Mouse (Mus musculus) forebrain, postnatal 0 days (tissue): ENCODE measurements at regions not wholly inside any gene's neighbourhood (a gene's known extent, or its start where the extent isn't known, plus 50 kb on each side); places are given as distances from the start of the nearest gene placed in this dataset.

ENCODE experiments used
- ATAC-seq: fragments of 200-750 bp; cut with Nextera tagmentation; 2 replicates; pipeline ENCODE4 v1.8.0; 2017; ENCODE audit warnings: mild to moderate bottlenecking, moderate library complexity
- DNase-seq: peaks from one replicate; pipeline ENCODE4 v3.0.0-alpha.2; 2015
- H3K27ac ChIP-seq: fragments of 300-500 bp; sonication (generic); 2 replicates; pipeline ENCODE4 v1.5.1; 2014; ENCODE audit warnings: low read depth, mild to moderate bottlenecking, antibody characterized with exemption, low read length, moderate library complexity, mixed read lengths
- H3K27me3 ChIP-seq: fragments of 300-500 bp; sonication (generic); 2 replicates; pipeline ENCODE4 v1.6.1; 2014; ENCODE audit warnings: mild to moderate bottlenecking, low read length, mixed read lengths; ENCODE audit not compliant: insufficient read depth
- H3K36me3 ChIP-seq: fragments of 300-500 bp; sonication (generic); 2 replicates; pipeline ENCODE4 v1.6.1; 2014; ENCODE audit warnings: mild to moderate bottlenecking, moderate library complexity; ENCODE audit not compliant: insufficient read depth
- H3K4me1 ChIP-seq: fragments of 300-500 bp; sonication (generic); 2 replicates; pipeline ENCODE4 v1.6.1; 2014; ENCODE audit warnings: antibody characterized with exemption; ENCODE audit not compliant: insufficient read depth
- H3K4me2 ChIP-seq: fragments of 300-500 bp; sonication (generic); 2 replicates; pipeline ENCODE4 v1.6.1; 2014; ENCODE audit warnings: low read depth, mild to moderate bottlenecking, moderate library complexity
- H3K4me3 ChIP-seq: fragments of 300-500 bp; sonication (generic); 2 replicates; pipeline ENCODE4 v1.5.1; 2014; ENCODE audit warnings: low read depth, low read length, mixed read lengths
- H3K9ac ChIP-seq: fragments of 300-500 bp; sonication (generic); 2 replicates; pipeline ENCODE4 v1.6.1; 2014; ENCODE audit warnings: mild to moderate bottlenecking
- H3K9me3 ChIP-seq: fragments of 300-500 bp; sonication (generic); 2 replicates; pipeline ENCODE4 v1.6.1; 2016; ENCODE audit warnings: low read length
- CTCF ChIP-seq: sonication (generic); IDR thresholded peaks from 2 replicates; pipeline ENCODE4 v1.5.1; 2016; ENCODE audit warnings: antibody characterized with exemption, control low read depth, low read depth
- WGBS: fragments of 180-500 bp; shearing (Covaris S2); extraction: QIAGEN DNeasy Blood & Tissue Kit; methylation state at CpG from one replicate; pipeline ENCODE4 v1.1.7; 2014; 5-methylcytosine and 5-hydroxymethylcytosine counted together

DNA sequence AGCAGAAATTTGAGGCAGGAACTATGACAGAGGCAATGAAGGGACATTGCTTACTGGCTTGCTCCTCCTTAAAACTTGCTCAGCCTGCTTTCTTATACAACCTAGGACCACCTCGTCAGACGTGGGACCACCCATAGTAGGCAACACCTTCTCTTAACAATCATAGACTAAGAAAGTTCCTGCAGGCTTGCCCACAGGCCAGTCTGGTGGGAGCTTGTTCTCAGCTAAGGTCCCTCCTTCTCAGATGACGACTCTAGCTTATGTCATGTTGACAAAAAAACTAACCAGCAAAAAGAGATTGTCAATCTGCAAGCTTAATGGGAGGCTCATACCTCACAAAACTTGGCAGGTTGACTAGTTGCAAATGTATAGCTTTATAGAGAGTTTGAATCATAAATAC lies 56.5 kb upstream of the Lsm6 start:
- Histone ChIP-seq H3K9me3 (no peaks in the 10 kb centered on the region), H3K9ac (no peak overlapping the region), H3K36me3 (no peaks in the 10 kb centered on the region), H3K27me3 (no peaks in the 10 kb centered on the region), H3K27ac (no peak overlapping the region), H3K4me2 (no peak overlapping the region), H3K4me3 (no peak overlapping the region), H3K4me1 (no peaks in the 10 kb centered on the region)
- DNase-seq (no peak), ATAC-seq (no peak)
- WGBS: 73% methylated on average over 3 of the region's 3 CpGs
- TF ChIP-seq CTCF: no peak

GRCm38 (mm10) chr8:78889708-78890107 lies 68.8 kb upstream of the Lsm6 start:
- WGBS: 89% methylated on average over 6 of the region's 6 CpGs
- Histone ChIP-seq H3K9me3 (no peaks in the 10 kb centered on the region), H3K4me2 (no peak overlapping the region), H3K9ac (no peak overlapping the region), H3K27me3 (no peaks in the 10 kb centered on the region), H3K27ac (no peak overlapping the region), H3K4me3 (no peak overlapping the region), H3K4me1 (no peaks in the 10 kb centered on the region), H3K36me3 (no peaks in the 10 kb centered on the region)
- DNase-seq (no peak), ATAC-seq (no peak)
- TF ChIP-seq CTCF: no peak

GRCm38 (mm10) chr8:78890571-78890970 lies 69.6 kb upstream of the Lsm6 start:
- Histone ChIP-seq H3K9ac (no peak overlapping the region), H3K4me1 (no peaks in the 10 kb centered on the region), H3K9me3 (no peaks in the 10 kb centered on the region), H3K27me3 (no peaks in the 10 kb centered on the region), H3K27ac (no peak overlapping the region), H3K36me3 (no peaks in the 10 kb centered on the region), H3K4me3 (no peak overlapping the region), H3K4me2 (no peak overlapping the region)
- TF ChIP-seq CTCF: no peak
- DNase-seq (no peak), ATAC-seq (no peak)
- 79% methylated on average over 4 of the region's 4 CpGs for WGBS

DNA sequence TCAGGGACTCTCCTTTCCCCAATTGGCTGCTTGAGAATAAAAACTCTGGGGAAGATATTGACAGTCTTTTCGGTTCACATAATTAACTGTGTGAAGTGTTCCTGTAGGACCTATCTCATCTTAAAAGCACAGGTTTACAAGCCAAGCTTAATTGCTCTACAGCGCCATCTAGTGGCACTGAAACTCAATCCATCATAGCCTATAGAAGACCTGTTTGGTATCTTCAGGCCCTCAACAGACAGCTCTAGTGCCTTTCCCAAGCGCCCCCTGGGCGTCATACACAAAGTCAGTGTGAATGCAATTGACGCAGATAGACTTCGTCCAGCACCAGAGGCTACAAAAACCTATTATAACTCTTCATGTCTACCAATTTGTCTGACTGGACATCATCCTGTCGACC lies 78.9 kb upstream of the Lsm6 start:
- Histone ChIP-seq H3K4me2 (no peak overlapping the region), H3K9me3 (no peaks in the 10 kb centered on the region), H3K4me3 (no peak overlapping the region), H3K36me3 (no peaks in the 10 kb centered on the region), H3K27me3 (no peaks in the 10 kb centered on the region), H3K9ac (no peak overlapping the region), H3K27ac (no peak overlapping the region), H3K4me1 (no peaks in the 10 kb centered on the region)
- 35% methylated on average over 7 of the region's 7 CpGs for WGBS
- peak; percentile 74 for TF ChIP-seq CTCF
- DNase-seq: peak; percentile 76
- no peak; the same call in 1 of the 2 replicates for ATAC-seq

GRCm38 (mm10) chr8:78903034-78903433 lies 82.1 kb upstream of the Lsm6 start:
- H3K9me3 ChIP-seq: no peaks in the 10 kb centered on the region
- no peaks in the 10 kb centered on the region for H3K36me3 ChIP-seq
- no peak overlapping the region for H3K9ac ChIP-seq
- 98% methylated on average over 1 of the region's 1 CpGs for WGBS
- ATAC-seq (no peak), DNase-seq (no peak)
- H3K27me3 ChIP-seq: no peaks in the 10 kb centered on the region
- no peak overlapping the region for H3K27ac ChIP-seq
- TF ChIP-seq CTCF: no peak
- no peaks in the 10 kb centered on the region for H3K4me1 ChIP-seq
- no peak overlapping the region for H3K4me2 ChIP-seq
- H3K4me3 ChIP-seq: no peak overlapping the region

DNA sequence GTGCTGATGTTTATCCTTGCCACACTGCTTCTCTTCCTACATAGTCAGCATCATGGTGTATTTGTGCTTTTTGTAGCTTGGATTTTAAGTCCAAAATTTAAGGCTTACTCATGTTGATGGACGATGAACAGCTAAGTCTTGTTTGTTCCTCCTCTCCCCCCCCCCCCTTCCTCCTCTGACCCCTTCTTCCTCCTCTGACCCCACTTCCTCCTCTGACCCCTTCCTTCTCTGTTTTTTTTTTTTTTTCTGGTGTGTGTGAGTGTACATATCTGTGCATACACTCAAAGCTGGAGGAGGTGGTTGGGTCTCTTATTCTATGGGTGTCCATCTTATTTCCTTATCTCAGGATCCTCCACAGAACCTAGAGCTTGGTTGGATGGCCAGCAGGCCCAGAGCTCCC lies 87.0 kb upstream of the Lsm6 start:
- Histone ChIP-seq H3K4me3 (no peak overlapping the region), H3K27me3 (no peaks in the 10 kb centered on the region), H3K4me2 (no peak overlapping the region), H3K27ac (no peak overlapping the region), H3K9me3 (no peaks in the 10 kb centered on the region), H3K9ac (no peak overlapping the region), H3K36me3 (no peaks in the 10 kb centered on the region), H3K4me1 (no peaks in the 10 kb centered on the region)
- no peak for DNase-seq
- no peak for TF ChIP-seq CTCF
- WGBS: 85% methylated on average over 1 of the region's 1 CpGs
- no peak for ATAC-seq

- Histone ChIP-seq H3K27ac (no peak overlapping the region), H3K27me3 (no peaks in the 10 kb centered on the region), H3K9ac (no peak overlapping the region), H3K4me1 (no peaks in the 10 kb centered on the region), H3K4me2 (no peak overlapping the region), H3K4me3 (no peak overlapping the region), H3K9me3 (no peaks in the 10 kb centered on the region), H3K36me3 (no peaks in the 10 kb centered on the region)
- WGBS: 93% methylated on average over 11 of the region's 11 CpGs
- no peak for DNase-seq
- no peak for ATAC-seq
- TF ChIP-seq CTCF: no peak
Measured at GRCm38 (mm10) chr8:78911288-78911873, 90.4 kb upstream of the Lsm6 start.
